Mouse (Mus musculus): ENCODE data around the gene Sox13. TPM values are rescaled to one million over a fixed set of nuclear protein-coding genes. Genes with fewer than 3 reads are reported as not detected.

Gene Sox13
- polyA plus RNA-seq, 2 experiments: 1.6 to 4.9 TPM

- H3K36me3 ChIP-seq (replicated peaks; ENCODE audit: control insufficient read depth, insufficient read depth, low read depth): no peaks in the 10 kb centered on the region
- TF ChIP-seq CTCF (IDR thresholded peaks at IDR 0.05; ENCODE audit: low read depth) (no peak), EP300 (IDR thresholded peaks at IDR 0.05; ENCODE audit: low read depth) (no peak)
- ATAC-seq (ENCODE audit: insufficient read depth) (no peak), DNase-seq (ENCODE audit: low read depth in 3 of 3, low spot score in 3 of 3) (no peak)
- H3K4me1 ChIP-seq (replicated peaks; ENCODE audit: control insufficient read depth in 2 of 2, insufficient read depth in 2 of 2, low read length in 1 of 2): peaks cover 0 to 12% of the 10 kb centered on the region in 2 experiments; a peak in 1 of 4 replicates
- peak overlapping the region in 1 of 2 experiments; percentile 50; a peak in 1 of 4 replicates for H3K4me3 ChIP-seq (ENCODE audit: insufficient read depth in 1 of 2, low read depth in 2 of 2, low read length in 2 of 2)
- WGBS (ENCODE audit: insufficient replicate concordance): 33% methylated on average over 1 of the region's 1 CpGs
- H3K27ac ChIP-seq: no peak overlapping the region
- peak overlapping the region; percentile 58 for H3K4me2 ChIP-seq (ENCODE audit: low read depth)
- H3K9ac ChIP-seq (replicated peaks): no peak overlapping the region
- peaks cover 11% of the 10 kb centered on the region for H3K27me3 ChIP-seq (ENCODE audit: control insufficient read depth, insufficient read depth, low read length)
- no peaks in the 10 kb centered on the region for H3K9me3 ChIP-seq (ENCODE audit: control insufficient read depth, low read length)
These were observed 6.6 kb downstream of the Sox13 start for GRCm38 (mm10) chr1:133417539-133417938.

GRCm38 (mm10) chr1:133417113-133417512 is 7.1 kb downstream of the Sox13 start:
- H3K27ac ChIP-seq: no peak overlapping the region
- 33% methylated on average over 3 of the region's 3 CpGs for WGBS (ENCODE audit: insufficient replicate concordance)
- peaks cover 7% of the 10 kb centered on the region for H3K27me3 ChIP-seq (ENCODE audit: control insufficient read depth, insufficient read depth, low read length)
- no peak for TF ChIP-seq CTCF (IDR thresholded peaks at IDR 0.05; ENCODE audit: low read depth)
- H3K9ac ChIP-seq (replicated peaks): no peak overlapping the region
- H3K36me3 ChIP-seq (replicated peaks; ENCODE audit: control insufficient read depth, insufficient read depth, low read depth): no peaks in the 10 kb centered on the region
- H3K4me3 ChIP-seq (ENCODE audit: insufficient read depth in 1 of 2, low read depth in 2 of 2, low read length in 2 of 2): no peak overlapping the region
- H3K4me1 ChIP-seq (replicated peaks; ENCODE audit: control insufficient read depth in 2 of 2, insufficient read depth in 2 of 2, low read length in 1 of 2): peaks cover 0 to 12% of the 10 kb centered on the region in 2 experiments; a peak in 1 of 4 replicates
- DNase-seq (ENCODE audit: low read depth in 3 of 3, low spot score in 3 of 3) (no peak), ATAC-seq (ENCODE audit: insufficient read depth) (no peak)
- no peaks in the 10 kb centered on the region for H3K9me3 ChIP-seq (ENCODE audit: control insufficient read depth, low read length)
- H3K4me2 ChIP-seq (ENCODE audit: low read depth): no peak overlapping the region

GRCm38 (mm10) chr1:133416472-133416871 is 7.7 kb downstream of the Sox13 start:
- no peak for TF ChIP-seq CTCF (IDR thresholded peaks at IDR 0.05; ENCODE audit: low read depth)
- TF ChIP-seq EP300 (IDR thresholded peaks at IDR 0.05; ENCODE audit: low read depth): no peak
- whole genome bisulfite sequencing (ENCODE audit: insufficient replicate concordance): 49% methylated on average over 7 of the region's 7 CpGs
- no peak for ATAC-seq (ENCODE audit: insufficient read depth)
- DNase-seq (ENCODE audit: low read depth in 3 of 3, low spot score in 3 of 3): no peak
- peaks cover 0 to 12% of the 10 kb centered on the region in 2 experiments; a peak in 1 of 4 replicates for H3K4me1 ChIP-seq (replicated peaks; ENCODE audit: control insufficient read depth in 2 of 2, insufficient read depth in 2 of 2, low read length in 1 of 2)
- H3K36me3 ChIP-seq (replicated peaks; ENCODE audit: control insufficient read depth, insufficient read depth, low read depth): no peaks in the 10 kb centered on the region
- H3K4me3 ChIP-seq (ENCODE audit: insufficient read depth in 1 of 2, low read depth in 2 of 2, low read length in 2 of 2): no peak overlapping the region
- peaks cover 2% of the 10 kb centered on the region; the same call in 1 of the 2 replicates for H3K27me3 ChIP-seq (ENCODE audit: control insufficient read depth, insufficient read depth, low read length)
- H3K9ac ChIP-seq (replicated peaks): no peak overlapping the region
- no peak overlapping the region for H3K4me2 ChIP-seq (ENCODE audit: low read depth)
- no peaks in the 10 kb centered on the region for H3K9me3 ChIP-seq (ENCODE audit: control insufficient read depth, low read length)
- no peak overlapping the region for H3K27ac ChIP-seq

- 73% methylated on average over 6 of the region's 6 CpGs for WGBS (ENCODE audit: insufficient replicate concordance)
- Histone ChIP-seq H3K9ac (replicated peaks) (no peak overlapping the region), H3K4me3 (ENCODE audit: insufficient read depth in 1 of 2, low read depth in 2 of 2, low read length in 2 of 2) (no peak overlapping the region), H3K4me2 (ENCODE audit: low read depth) (no peak overlapping the region), H3K9me3 (ENCODE audit: control insufficient read depth, low read length) (no peaks in the 10 kb centered on the region), H3K36me3 (replicated peaks; ENCODE audit: control insufficient read depth, insufficient read depth, low read depth) (no peaks in the 10 kb centered on the region), H3K4me1 (replicated peaks; ENCODE audit: control insufficient read depth in 2 of 2, insufficient read depth in 2 of 2, low read length in 1 of 2) (peaks cover 0 to 12% of the 10 kb centered on the region in 2 experiments; a peak in 1 of 4 replicates), H3K27me3 (ENCODE audit: control insufficient read depth, insufficient read depth, low read length) (no peaks in the 10 kb centered on the region), H3K27ac (no peak overlapping the region)
- TF ChIP-seq EP300 (IDR thresholded peaks at IDR 0.05; ENCODE audit: low read depth) (no peak), CTCF (IDR thresholded peaks at IDR 0.05; ENCODE audit: low read depth) (no peak)
- DNase-seq (ENCODE audit: low read depth in 3 of 3, low spot score in 3 of 3) (no peak), ATAC-seq (ENCODE audit: insufficient read depth) (no peak)
These were observed 8.7 kb downstream of the Sox13 start for GRCm38 (mm10) chr1:133415505-133415904.

GRCm38 (mm10) chr1:133415086-133415485 is 9.1 kb downstream of the Sox13 start:
- no peaks in the 10 kb centered on the region for H3K36me3 ChIP-seq (replicated peaks; ENCODE audit: control insufficient read depth, insufficient read depth, low read depth)
- H3K9ac ChIP-seq (replicated peaks): no peak overlapping the region
- no peaks in the 10 kb centered on the region for H3K9me3 ChIP-seq (ENCODE audit: control insufficient read depth, low read length)
- H3K4me2 ChIP-seq (ENCODE audit: low read depth): no peak overlapping the region
- WGBS (ENCODE audit: insufficient replicate concordance): 57% methylated on average over 7 of the region's 7 CpGs
- H3K27me3 ChIP-seq (ENCODE audit: control insufficient read depth, insufficient read depth, low read length): no peaks in the 10 kb centered on the region
- no peak overlapping the region for H3K4me3 ChIP-seq (ENCODE audit: insufficient read depth in 1 of 2, low read depth in 2 of 2, low read length in 2 of 2)
- H3K27ac ChIP-seq: no peak overlapping the region
- peaks cover 0 to 12% of the 10 kb centered on the region in 2 experiments; a peak in 1 of 4 replicates for H3K4me1 ChIP-seq (replicated peaks; ENCODE audit: control insufficient read depth in 2 of 2, insufficient read depth in 2 of 2, low read length in 1 of 2)
- ATAC-seq (ENCODE audit: insufficient read depth): no peak
- no peak for DNase-seq (ENCODE audit: low read depth in 3 of 3, low spot score in 3 of 3)
- TF ChIP-seq EP300 (IDR thresholded peaks at IDR 0.05; ENCODE audit: low read depth) (no peak), CTCF (IDR thresholded peaks at IDR 0.05; ENCODE audit: low read depth) (no peak)

Data from liver, embryonic 14.5 days (tissue).